Mouse (Mus musculus) CH12.LX (cell line): ENCODE measurements around the gene Zfr2. TPM values are rescaled to one million over a fixed set of nuclear protein-coding genes. Genes with fewer than 3 reads are reported as not detected.

Experiments used
- DNase-seq: peaks from one replicate; pipeline ENCODE4 v3.0.0-alpha.2; 2013; ENCODE audit errors: extremely low read depth
- H3K27ac ChIP-seq: 2 replicates; pipeline ENCODE4 v1.5.1; 2012; ENCODE audit warnings: low read depth, mild to moderate bottlenecking, control low read depth, moderate library complexity; ENCODE audit not compliant: insufficient read depth
- H3K27me3 ChIP-seq: replicated peaks from 2 replicates; pipeline ENCODE3; 2012; ENCODE audit warnings: inconsistent platforms
- H3K36me3 ChIP-seq, 2 experiments: replicated peaks in 1 of 2; 2 replicates each; pipeline versions ENCODE3 to v1.6.1; 2012; ENCODE audit warnings: inconsistent platforms in 1 of 2, low read length in 1 of 2, mild to moderate bottlenecking in 1 of 2, mixed read lengths in 1 of 2, moderate library complexity in 1 of 2; ENCODE audit not compliant: control insufficient read depth in 1 of 2, insufficient read depth in 1 of 2
- H3K4me1 ChIP-seq, 2 experiments: 2 replicates each; pipeline ENCODE4 v1.6.1; 2012; ENCODE audit warnings: inconsistent platforms in 1 of 2, moderate library complexity in 1 of 2; ENCODE audit not compliant: insufficient read depth in 2 of 2, control insufficient read depth in 1 of 2
- H3K4me2 ChIP-seq: 2 replicates; pipeline ENCODE4 v1.6.1; 2012; ENCODE audit warnings: low read depth, mild to moderate bottlenecking, control low read depth; ENCODE audit not compliant: poor library complexity, insufficient read depth, severe bottlenecking
- H3K4me3 ChIP-seq, 3 experiments: fragments of 150-350 bp in 1 of 3; sonication (generic) in 1 of 3; replicated peaks in 1 of 3; 2 replicates each; pipeline versions ENCODE3 to v1.5.1; 2011 to 2012; ENCODE audit warnings: low read depth in 2 of 3, low read length in 2 of 3, mild to moderate bottlenecking in 2 of 3, moderate library complexity in 2 of 3, control low read depth in 1 of 3, improper control_type of control experiment in 1 of 3, inconsistent platforms in 1 of 3, mixed read lengths in 1 of 3; ENCODE audit not compliant: poor library complexity in 1 of 3
- H3K79me2 ChIP-seq: replicated peaks from 2 replicates; pipeline ENCODE4 v1.6.1; 2012; ENCODE audit warnings: mild to moderate bottlenecking, moderate library complexity; ENCODE audit not compliant: control insufficient read depth, poor library complexity, insufficient read depth, severe bottlenecking; ENCODE audit errors: extremely low read depth
- H3K9ac ChIP-seq: 2 replicates; pipeline ENCODE4 v1.6.1; 2012; ENCODE audit warnings: low read depth, mild to moderate bottlenecking, control low read depth, moderate library complexity; ENCODE audit not compliant: insufficient read depth
- H3K9me3 ChIP-seq: replicated peaks from 2 replicates; pipeline ENCODE3; 2012; ENCODE audit warnings: low read length, inconsistent platforms, mixed read lengths
- BHLHE40 ChIP-seq: IDR thresholded peaks from 2 replicates; pipeline ENCODE4 v1.6.1; 2011; ENCODE audit warnings: mild to moderate bottlenecking, low read depth, low read length, improper control_type of control experiment
- CHD1 ChIP-seq: IDR thresholded peaks from 2 replicates; pipeline ENCODE4 v1.6.1; 2012; ENCODE audit warnings: low read depth, low read length, improper control_type of control experiment, inconsistent platforms
- CHD2 ChIP-seq: IDR thresholded peaks from 2 replicates; pipeline ENCODE4 v1.6.1; 2011; ENCODE audit warnings: low read length, improper control_type of control experiment
- ELF1 ChIP-seq: IDR thresholded peaks from 2 replicates; pipeline ENCODE4 v1.6.1; 2014; ENCODE audit warnings: low read depth, mild to moderate bottlenecking, inconsistent platforms, low read length, improper control_type of control experiment
- EP300 ChIP-seq: IDR thresholded peaks from 2 replicates; pipeline ENCODE4 v1.6.1; 2011; ENCODE audit warnings: low read length, improper control_type of control experiment
- ETS1 ChIP-seq: conservative IDR thresholded peaks from 2 replicates; pipeline ENCODE4 v1.6.1; 2012; ENCODE audit warnings: low read depth, mild to moderate bottlenecking, inconsistent platforms, low read length, improper control_type of control experiment, moderate library complexity
- HCFC1 ChIP-seq: IDR thresholded peaks from 2 replicates; pipeline ENCODE4 v1.6.1; 2012; ENCODE audit warnings: low read depth, mild to moderate bottlenecking, inconsistent platforms, low read length, improper control_type of control experiment
- IRF4 ChIP-seq: IDR thresholded peaks from 2 replicates; pipeline ENCODE4 v1.6.1; 2014; ENCODE audit warnings: low read depth, mild to moderate bottlenecking, inconsistent platforms, low read length, improper control_type of control experiment
- JUN ChIP-seq: IDR thresholded peaks from 2 replicates; pipeline ENCODE4 v1.6.1; 2011; ENCODE audit warnings: low read depth, mild to moderate bottlenecking, low read length, improper control_type of control experiment, moderate library complexity; ENCODE audit not compliant: insufficient read depth
- JUND ChIP-seq: conservative IDR thresholded peaks from 2 replicates; pipeline ENCODE4 v1.6.1; 2011; ENCODE audit warnings: low read depth, low read length, improper control_type of control experiment
- MAFK ChIP-seq: IDR thresholded peaks from 2 replicates; pipeline ENCODE4 v1.6.1; 2011; ENCODE audit warnings: low read length, improper control_type of control experiment; ENCODE audit not compliant: insufficient replicate concordance
- MAZ ChIP-seq: IDR thresholded peaks from 2 replicates; pipeline ENCODE4 v1.6.1; 2012; ENCODE audit warnings: low read depth, mild to moderate bottlenecking, inconsistent platforms, low read length, improper control_type of control experiment, moderate library complexity
- MEF2A ChIP-seq: IDR thresholded peaks from 2 replicates; pipeline ENCODE4 v1.6.1; 2014; ENCODE audit warnings: low read depth, mild to moderate bottlenecking, inconsistent platforms, low read length, improper control_type of control experiment, borderline replicate concordance
- MYC ChIP-seq: IDR thresholded peaks from 2 replicates; pipeline ENCODE4 v1.6.1; 2011; ENCODE audit warnings: low read depth, mild to moderate bottlenecking, improper control_type of control experiment, low read length
- NELFE ChIP-seq: IDR thresholded peaks from 2 replicates; pipeline ENCODE4 v1.6.1; 2011; ENCODE audit warnings: low read depth, low read length, improper control_type of control experiment
- NRF1 ChIP-seq: IDR thresholded peaks from 2 replicates; pipeline ENCODE4 v1.6.1; 2014; ENCODE audit warnings: low read depth, mild to moderate bottlenecking, inconsistent platforms, low read length, improper control_type of control experiment, moderate library complexity
- POLR2A ChIP-seq: IDR thresholded peaks from 2 replicates; pipeline ENCODE4 v1.6.1; 2011; ENCODE audit warnings: low read depth, mild to moderate bottlenecking, improper control_type of control experiment, low read length
- POLR2AphosphoS2 ChIP-seq: IDR thresholded peaks from 2 replicates; pipeline ENCODE4 v1.6.1; 2011; ENCODE audit warnings: low read depth, low read length, improper control_type of control experiment
- RAD21 ChIP-seq: IDR thresholded peaks from 2 replicates; pipeline ENCODE4 v1.6.1; 2011; ENCODE audit warnings: low read depth, mild to moderate bottlenecking, low read length, improper control_type of control experiment, moderate library complexity
- RCOR1 ChIP-seq: conservative IDR thresholded peaks from 2 replicates; pipeline ENCODE4 v1.6.1; 2012; ENCODE audit warnings: low read depth, mild to moderate bottlenecking, inconsistent platforms, low read length, improper control_type of control experiment
- SIN3A ChIP-seq: IDR thresholded peaks from 2 replicates; pipeline ENCODE4 v1.6.1; 2012; ENCODE audit warnings: low read length, improper control_type of control experiment, inconsistent platforms
- SMC3 ChIP-seq: IDR thresholded peaks from 2 replicates; pipeline ENCODE4 v1.6.1; 2011; ENCODE audit warnings: low read depth, low read length, improper control_type of control experiment
- TCF12 ChIP-seq: IDR thresholded peaks from 2 replicates; pipeline ENCODE4 v1.6.1; 2014; ENCODE audit warnings: low read depth, mild to moderate bottlenecking, inconsistent platforms, low read length, improper control_type of control experiment
- USF1 ChIP-seq: IDR thresholded peaks from 2 replicates; pipeline ENCODE4 v1.6.1; 2014; ENCODE audit warnings: low read depth, mild to moderate bottlenecking, inconsistent platforms, low read length, improper control_type of control experiment
- USF2 ChIP-seq: conservative IDR thresholded peaks from 2 replicates; pipeline ENCODE4 v1.6.1; 2011; ENCODE audit warnings: low read depth, low read length, improper control_type of control experiment
- ZC3H11A ChIP-seq: IDR thresholded peaks from 2 replicates; pipeline ENCODE4 v1.6.1; 2012; ENCODE audit warnings: low read depth, mild to moderate bottlenecking, inconsistent platforms, low read length, improper control_type of control experiment
- ZKSCAN1 ChIP-seq: IDR thresholded peaks from 2 replicates; pipeline ENCODE4 v1.6.1; 2012; ENCODE audit warnings: low read depth, inconsistent platforms, low read length, improper control_type of control experiment, borderline replicate concordance
- ZMIZ1 ChIP-seq: IDR thresholded peaks from 2 replicates; pipeline ENCODE4 v1.6.1; 2012; ENCODE audit warnings: low read depth, mild to moderate bottlenecking, inconsistent platforms, low read length, improper control_type of control experiment
- ZNF384 ChIP-seq: IDR thresholded peaks from 2 replicates; pipeline ENCODE4 v1.6.1; 2012; ENCODE audit warnings: low read depth, low read length, improper control_type of control experiment, inconsistent platforms
- dilution Hi-C: fragments of 300-500 bp; cut with MboI; formaldehyde crosslinking; loops from 2 replicates; pipeline ENCODE4 v1.14.3; 2020; ENCODE audit warnings: low sequenced_read_pairs; ENCODE audit not compliant: extremely low pct_unique_long_range_greater_than_20kb, extremely low pct_ligation_motif_present
- in situ Hi-C: fragments of 300-500 bp; cut with MboI; formaldehyde crosslinking; loops from 3 replicates; pipeline ENCODE4 v1.14.3; 2019; ENCODE audit warnings: low sequenced_read_pairs, low pct_ligation_motif_present, low pct_unique_long_range_greater_than_20kb, mixed read lengths
- polyA plus RNA-seq: library from polyadenylated mRNA; unstranded; fragments of >175 nt; gene quantifications from 2 replicates; pipeline ENCODE4 v1.2.1, GENCODE M21; 2012; ENCODE audit warnings: low read depth; ENCODE audit not compliant: insufficient read length
- total RNA-seq, 2 experiments: library from RNA; depleted of rRNA; stranded (reverse); fragments of 300-350 nt in 1 of 2; fragments of >200 nt in 1 of 2; gene quantifications; 2 replicates each; pipeline ENCODE4 v1.2.3; 2012 to 2014

Gene Zfr2
- total and polyA plus RNA-seq, 3 experiments, result 1.0 to 13.5 (median 2.4) TPM

GRCm38 (mm10) chr10:81196470-81197065 lies 36.4 kb upstream of the Zfr2 start:
- Histone ChIP-seq H3K4me1 (peaks cover 31 to 54% of the 10 kb centered on the region in 2 experiments), H3K9me3 (no peaks in the 10 kb centered on the region), H3K9ac (no peak overlapping the region), H3K79me2 (no peaks in the 10 kb centered on the region), H3K4me3 (no peak overlapping the region), H3K4me2 (no peak overlapping the region), H3K27ac (no peak overlapping the region), H3K36me3 (peaks cover 0 to 2% of the 10 kb centered on the region in 2 experiments), H3K27me3 (peaks cover 5% of the 10 kb centered on the region)
- TF ChIP-seq JUN, result 0 out of 2 replicates have a peak, but pooled peaks have one; percentile 4
- no peak for TF ChIP-seq MEF2A
- TF ChIP-seq POLR2A, result no peak
- no peak for TF ChIP-seq USF2
- TF ChIP-seq BHLHE40, result peak; percentile 54
- TF ChIP-seq USF1, result no peak
- no peak for TF ChIP-seq ZMIZ1
- no peak for TF ChIP-seq SIN3A
- TF ChIP-seq TCF12, result peak; percentile 34; the same call in 1 of the 2 replicates
- TF ChIP-seq RAD21, result no peak
- no peak for TF ChIP-seq NELFE
- no peak for TF ChIP-seq CHD1
- no peak for TF ChIP-seq NRF1
- TF ChIP-seq EP300, result peak; percentile 36; the same call in 1 of the 2 replicates
- TF ChIP-seq IRF4, result peak; percentile 43; the same call in 1 of the 2 replicates
- no peak for TF ChIP-seq HCFC1
- TF ChIP-seq JUND, result no peak
- no peak for TF ChIP-seq MYC
- no peak for TF ChIP-seq ZNF384
- no peak for TF ChIP-seq MAFK
- TF ChIP-seq ZC3H11A, result no peak
- TF ChIP-seq SMC3, result no peak
- TF ChIP-seq MAZ, result 0 out of 2 replicates have a peak, but pooled peaks have one; percentile 22
- TF ChIP-seq ELF1, result no peak
- TF ChIP-seq ETS1, result peak; percentile 17; the same call in 1 of the 2 replicates
- no peak for TF ChIP-seq CHD2
- TF ChIP-seq RCOR1, result no peak
- TF ChIP-seq ZKSCAN1, result no peak
- TF ChIP-seq POLR2AphosphoS2, result no peak
- dilution Hi-C loops (no loop called here), in situ Hi-C loops (loop anchor here (5.0 to 10.0 kb wide), 2 partner anchors 91 to 158 kb away; partner anchors contain the start of genes Hmg20b and Mfsd12)
- no peak for DNase-seq
